Mouse (Mus musculus) macrophage (primary cell): Measurements from ENCODE around the gene Ulk4. TPM values are rescaled to one million over a fixed set of nuclear protein-coding genes. Genes with fewer than 3 reads are reported as not detected.

Source experiments
- H3K27ac ChIP-seq: fragments of 350-480 bp; formaldehyde crosslinking; 2 replicates; pipeline ENCODE4 v1.9.0; 2021
- H3K36me3 ChIP-seq: fragments of 350-480 bp; formaldehyde crosslinking; 2 replicates; pipeline ENCODE4 v1.9.0; 2021; ENCODE audit errors: inconsistent target
- H3K4me3 ChIP-seq: fragments of 350-480 bp; formaldehyde crosslinking; 2 replicates; pipeline ENCODE4 v1.9.0; 2021; ENCODE audit errors: inconsistent target
- H3K79me2 ChIP-seq: fragments of 350-480 bp; formaldehyde crosslinking; 2 replicates; pipeline ENCODE4 v1.9.0; 2021; ENCODE audit errors: inconsistent target
- WGBS: methylation state at CpG from one replicate; pipeline ENCODE4 v1.1.7; 2026; ENCODE audit warnings: inconsistent platforms; ENCODE audit not compliant: missing documents; 5-methylcytosine and 5-hydroxymethylcytosine counted together
- polyA plus RNA-seq: library from polyadenylated mRNA; stranded (reverse); fragments of 250-400 nt; gene quantifications from 3 replicates; pipeline ENCODE4 v1.2.4, GENCODE M21; 2018; ENCODE audit warnings: inconsistent platforms

Gene Ulk4
- polyA plus RNA-seq, 1 experiment from 2014 or later: 2.2 TPM

- no peak overlapping the region for H3K4me3 ChIP-seq
- no peak overlapping the region for H3K27ac ChIP-seq
- WGBS: 100% methylated on average over 2 of the region's 4 CpGs
- H3K36me3 ChIP-seq: peaks cover 86% of the 10 kb centered on the region
- H3K79me2 ChIP-seq: peaks cover 51% of the 10 kb centered on the region; the same call in 1 of the 2 replicates
Observed at GRCm38 (mm10) chr9:120959225-120959624, 317.8 kb downstream of the Ulk4 start.

GRCm38 (mm10) chr9:120958560-120958959, 318.4 kb downstream of the Ulk4 start:
- Histone ChIP-seq H3K27ac (no peak overlapping the region), H3K79me2 (peaks cover 57% of the 10 kb centered on the region; the same call in 1 of the 2 replicates), H3K4me3 (no peak overlapping the region), H3K36me3 (peaks cover 86% of the 10 kb centered on the region)
- WGBS: 98% methylated on average over 6 of the region's 6 CpGs

GRCm38 (mm10) chr9:120958051-120958450, 318.9 kb downstream of the Ulk4 start:
- H3K27ac ChIP-seq: no peak overlapping the region
- peaks cover 88% of the 10 kb centered on the region for H3K36me3 ChIP-seq
- no peak overlapping the region for H3K4me3 ChIP-seq
- WGBS: 94% methylated on average over 5 of the region's 5 CpGs
- H3K79me2 ChIP-seq: peaks cover 57% of the 10 kb centered on the region; the same call in 1 of the 2 replicates

GRCm38 (mm10) chr9:120951947-120952346, 325.1 kb downstream of the Ulk4 start:
- Histone ChIP-seq H3K4me3 (no peak overlapping the region), H3K27ac (no peak overlapping the region), H3K36me3 (peaks cover 83% of the 10 kb centered on the region), H3K79me2 (peaks cover 75% of the 10 kb centered on the region)
- WGBS: 87% methylated on average over 3 of the region's 3 CpGs

GRCm38 (mm10) chr9:120950761-120951160, 326.2 kb downstream of the Ulk4 start:
- peaks cover 83% of the 10 kb centered on the region for H3K79me2 ChIP-seq
- H3K36me3 ChIP-seq: peaks cover 71% of the 10 kb centered on the region
- no peak overlapping the region for H3K27ac ChIP-seq
- no peak overlapping the region for H3K4me3 ChIP-seq
- 96% methylated on average over 12 of the region's 12 CpGs for WGBS

DNA sequence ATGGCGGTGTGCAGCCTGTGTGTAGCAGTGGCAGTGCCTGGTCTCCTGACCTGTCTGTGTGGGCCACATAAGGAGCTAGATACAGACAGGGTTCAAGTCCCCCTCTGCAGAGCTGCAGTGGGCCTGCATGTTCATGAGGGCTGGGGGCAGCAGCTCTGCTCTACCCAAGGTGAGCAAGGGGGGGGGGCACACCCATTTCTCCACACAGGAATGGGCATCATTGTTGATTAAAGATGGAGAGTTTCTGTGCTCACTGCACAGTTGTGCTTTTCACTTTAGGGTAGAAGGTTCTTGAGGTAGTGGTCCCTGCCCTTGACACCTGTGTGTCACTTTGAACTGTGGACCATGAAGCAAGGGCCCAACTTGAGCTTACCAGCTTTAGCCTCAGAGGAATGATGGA, 328.2 kb downstream of the Ulk4 start:
- Histone ChIP-seq H3K4me3 (no peak overlapping the region), H3K27ac (no peak overlapping the region), H3K36me3 (peaks cover 51% of the 10 kb centered on the region), H3K79me2 (peaks cover 99% of the 10 kb centered on the region)
- WGBS: 100% methylated on average over 1 of the region's 1 CpGs

DNA sequence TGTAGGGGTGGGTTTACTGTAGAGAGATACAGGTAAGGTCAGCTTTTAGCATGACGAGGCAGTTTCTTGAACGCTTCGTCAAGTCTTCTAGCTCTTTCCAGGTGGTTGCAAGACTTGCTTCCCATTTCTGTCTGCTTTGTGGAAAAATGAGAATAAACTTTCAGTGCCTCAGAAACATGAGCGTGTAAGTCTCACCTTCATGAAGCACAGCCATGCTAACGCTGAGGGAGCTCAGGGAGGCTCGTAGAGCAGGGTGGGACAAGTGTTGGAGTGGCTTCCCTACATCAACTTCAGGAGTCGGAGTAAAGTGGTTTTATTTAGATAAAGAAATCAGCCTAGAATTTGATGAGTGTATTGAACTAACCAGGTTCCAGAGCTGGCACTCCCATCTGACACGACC, 330.9 kb downstream of the Ulk4 start:
- 86% methylated on average over 8 of the region's 8 CpGs for WGBS
- Histone ChIP-seq H3K36me3 (peaks cover 24% of the 10 kb centered on the region), H3K79me2 (peaks cover 100% of the 10 kb centered on the region), H3K27ac (no peak overlapping the region), H3K4me3 (no peak overlapping the region)

- no peak overlapping the region for H3K27ac ChIP-seq
- 68% methylated on average over 3 of the region's 3 CpGs for WGBS
- H3K4me3 ChIP-seq: no peak overlapping the region
- peaks cover 100% of the 10 kb centered on the region for H3K79me2 ChIP-seq
- peaks cover 5% of the 10 kb centered on the region; the same call in 1 of the 2 replicates for H3K36me3 ChIP-seq
Observed at GRCm38 (mm10) chr9:120944211-120944610, 332.8 kb downstream of the Ulk4 start.

- peaks cover 100% of the 10 kb centered on the region for H3K79me2 ChIP-seq
- 0 out of 2 replicates have a peak, but pooled peaks cover under 1% of the 10 kb centered on the region for H3K36me3 ChIP-seq
- WGBS: 80% methylated on average over 1 of the region's 1 CpGs
- no peak overlapping the region for H3K4me3 ChIP-seq
- no peak overlapping the region for H3K27ac ChIP-seq
Observed at GRCm38 (mm10) chr9:120943757-120944156, 333.2 kb downstream of the Ulk4 start.

- H3K36me3 ChIP-seq: no peaks in the 10 kb centered on the region
- no peak overlapping the region for H3K27ac ChIP-seq
- 55% methylated on average over 3 of the region's 3 CpGs for WGBS
- no peak overlapping the region for H3K4me3 ChIP-seq
- peaks cover 100% of the 10 kb centered on the region for H3K79me2 ChIP-seq
Observed at GRCm38 (mm10) chr9:120940858-120941257, 336.1 kb downstream of the Ulk4 start.

GRCm38 (mm10) chr9:120936351-120936750, 340.6 kb downstream of the Ulk4 start:
- 20% methylated on average over 8 of the region's 8 CpGs for WGBS
- H3K27ac ChIP-seq: no peak overlapping the region
- peaks cover 77% of the 10 kb centered on the region for H3K79me2 ChIP-seq
- H3K4me3 ChIP-seq: no peak overlapping the region
- H3K36me3 ChIP-seq: no peaks in the 10 kb centered on the region

DNA sequence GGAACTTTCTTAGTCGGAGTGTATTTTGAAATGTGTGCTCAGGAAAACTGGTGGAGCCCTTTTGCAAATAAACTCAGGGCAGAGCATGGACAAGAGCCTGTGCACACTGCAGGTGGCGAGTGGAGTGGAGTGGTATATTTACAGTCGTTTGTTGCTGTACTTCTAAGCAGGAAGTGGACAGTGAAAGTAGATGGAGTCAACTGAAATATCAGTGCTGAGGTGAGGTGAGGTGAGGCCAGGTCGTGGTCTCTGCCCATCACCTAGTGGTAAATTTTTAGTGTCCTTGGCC, 341.4 kb downstream of the Ulk4 start:
- WGBS: 23% methylated on average over 4 of the region's 4 CpGs
- H3K36me3 ChIP-seq: no peaks in the 10 kb centered on the region
- peaks cover 69% of the 10 kb centered on the region for H3K79me2 ChIP-seq
- peak overlapping the region; percentile 55 for H3K4me3 ChIP-seq
- peak overlapping the region; percentile 54 for H3K27ac ChIP-seq

DNA sequence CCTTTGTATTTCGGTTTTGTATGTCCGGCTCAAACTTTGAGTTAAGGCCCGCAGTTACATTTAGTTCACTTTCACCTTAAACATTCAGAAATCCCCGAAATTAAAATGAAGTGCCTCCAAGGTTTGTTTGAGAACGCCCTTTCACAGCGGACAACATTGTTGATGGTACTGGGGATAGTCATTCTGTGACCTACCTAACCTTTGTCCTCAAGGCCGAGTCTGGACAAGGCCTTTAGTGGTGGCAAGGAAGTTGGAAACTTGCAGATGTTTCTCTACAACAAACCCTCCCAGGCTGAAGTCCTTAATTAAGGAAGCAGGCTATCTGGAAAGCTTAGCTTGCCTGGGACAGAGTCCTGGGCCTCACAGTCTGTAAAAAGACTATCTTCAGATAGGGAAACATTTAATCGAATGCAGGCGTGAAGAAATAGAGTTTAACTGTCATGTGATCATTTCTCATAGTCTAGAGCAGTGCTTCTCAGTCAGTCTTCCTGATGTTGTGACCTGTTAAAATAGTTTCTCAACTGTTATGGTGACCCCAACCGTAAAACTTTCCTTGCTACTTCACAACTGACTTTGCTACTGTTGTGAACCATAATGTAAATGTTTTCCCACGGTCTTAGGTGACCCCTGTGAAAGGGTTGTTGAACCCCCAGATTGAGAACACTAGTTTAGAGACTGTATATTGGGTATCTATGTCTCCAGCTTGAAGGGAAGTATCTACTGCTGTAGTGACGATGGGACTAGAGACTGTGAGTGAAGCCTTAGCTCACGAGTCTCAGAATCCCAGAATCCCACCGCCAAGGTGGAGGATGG, 342.0 kb downstream of the Ulk4 start:
- Histone ChIP-seq H3K79me2 (peaks cover 64% of the 10 kb centered on the region), H3K27ac (peak overlapping the region; percentile 54), H3K4me3 (peak overlapping the region; percentile 55), H3K36me3 (no peaks in the 10 kb centered on the region)
- WGBS: 4% methylated on average over 14 of the region's 14 CpGs

- under 1% methylated on average over 50 of the region's 57 CpGs for WGBS
Observed at GRCm38 (mm10) chr9:120933886-120934758, 342.9 kb downstream of the Ulk4 start.

GRCm38 (mm10) chr9:120933587-120933885, 343.5 kb downstream of the Ulk4 start:
- no peaks in the 10 kb centered on the region for H3K36me3 ChIP-seq
- 0% methylated on average over 11 of the region's 58 CpGs for WGBS
- H3K79me2 ChIP-seq: peaks cover 49% of the 10 kb centered on the region
- H3K4me3 ChIP-seq: peak overlapping the region; percentile 55
- no peak overlapping the region for H3K27ac ChIP-seq

More at GRCm38 (mm10) chr9:120933886-120934758, 342.9 kb downstream of the Ulk4 start:
- peak overlapping the region; percentile 54 for H3K27ac ChIP-seq
- peaks cover 55% of the 10 kb centered on the region for H3K79me2 ChIP-seq
- H3K4me3 ChIP-seq: peak overlapping the region; percentile 55
- no peaks in the 10 kb centered on the region for H3K36me3 ChIP-seq
